Mouse (Mus musculus): ENCODE results near the gene Kcnh7. TPM values are rescaled to one million over a fixed set of nuclear protein-coding genes. Genes with fewer than 3 reads are reported as not detected.

The Kcnh7 gene
- polyA plus RNA-seq (2016; fragmentation: Nextera tagmentation; extraction: Ambion mirVana), result 2.8 and 3.1 TPM in 2 replicates

- 1% methylated on average over 45 of the region's 49 CpGs for WGBS
- Histone ChIP-seq H3K4me2 (replicated peaks) (peak within 1 kb of the TSS; percentile 90), H3K27me3 (0 out of 2 replicates have a peak, but pooled peaks cover 7% of the 10 kb centered on the region), H3K4me3 (peak within 1 kb of the TSS; percentile 58), H3K4me1 (peaks cover 14% of the 10 kb centered on the region; the same call in 1 of the 2 replicates), H3K27ac (replicated peaks) (peak within 1 kb of the TSS; percentile 61), H3K36me3 (no peaks in the 10 kb centered on the region), H3K9me3 (no peaks in the 10 kb centered on the region), H3K9ac (replicated peaks) (peak within 1 kb of the TSS; percentile 66)
- ATAC-seq (ENCODE audit: low FRiP score, low read depth), result peak; percentile 81
Measured at GRCm38 (mm10) chr2:63183563-63184545, at the start of gene Kcnh7. Gene Kcnh7, minus strand, starts transcription at chr2:63184287.

GRCm38 (mm10) chr2:63207435-63207834 lies 23.3 kb upstream of the Kcnh7 start:
- H3K4me1 ChIP-seq, result no peaks in the 10 kb centered on the region
- no peaks in the 10 kb centered on the region for H3K27me3 ChIP-seq
- H3K36me3 ChIP-seq, result no peaks in the 10 kb centered on the region
- no peaks in the 10 kb centered on the region for H3K9me3 ChIP-seq
- no peak overlapping the region for H3K4me3 ChIP-seq
- H3K27ac ChIP-seq (replicated peaks), result no peak overlapping the region
- 66% methylated on average over 3 of the region's 3 CpGs for whole genome bisulfite sequencing
- H3K9ac ChIP-seq (replicated peaks), result no peak overlapping the region
- H3K4me2 ChIP-seq (replicated peaks), result no peak overlapping the region
- ATAC-seq (ENCODE audit: low FRiP score, low read depth), result no peak

- no peak overlapping the region for H3K4me2 ChIP-seq (replicated peaks)
- no peaks in the 10 kb centered on the region for H3K36me3 ChIP-seq
- H3K9ac ChIP-seq (replicated peaks), result no peak overlapping the region
- no peak overlapping the region for H3K27ac ChIP-seq (replicated peaks)
- ATAC-seq (ENCODE audit: low FRiP score, low read depth), result no peak
- 0 out of 2 replicates have a peak, but pooled peaks cover 7% of the 10 kb centered on the region for H3K27me3 ChIP-seq
- peaks cover 14% of the 10 kb centered on the region; the same call in 1 of the 2 replicates for H3K4me1 ChIP-seq
- 5% methylated on average over 2 of the region's 2 CpGs for WGBS
- H3K4me3 ChIP-seq, result no peak overlapping the region
- no peaks in the 10 kb centered on the region for H3K9me3 ChIP-seq
Measured at GRCm38 (mm10) chr2:63186014-63186413, 1.9 kb upstream of the Kcnh7 start.

GRCm38 (mm10) chr2:63184551-63185430 lies 704 bp upstream of the Kcnh7 start:
- Histone ChIP-seq H3K9ac (replicated peaks) (peak overlapping the region; percentile 66), H3K4me2 (replicated peaks) (peak overlapping the region; percentile 90), H3K4me1 (peaks cover 14% of the 10 kb centered on the region; the same call in 1 of the 2 replicates), H3K9me3 (no peaks in the 10 kb centered on the region), H3K27me3 (0 out of 2 replicates have a peak, but pooled peaks cover 7% of the 10 kb centered on the region), H3K36me3 (no peaks in the 10 kb centered on the region), H3K27ac (replicated peaks) (peak overlapping the region; percentile 61), H3K4me3 (peak overlapping the region; percentile 58)
- 2% methylated on average over 13 of the region's 15 CpGs for WGBS
- ATAC-seq (ENCODE audit: low FRiP score, low read depth), result peak; percentile 91

- no peak overlapping the region for H3K4me2 ChIP-seq (replicated peaks)
- no peaks in the 10 kb centered on the region for H3K27me3 ChIP-seq
- H3K9me3 ChIP-seq, result no peaks in the 10 kb centered on the region
- no peak for ATAC-seq (ENCODE audit: low FRiP score, low read depth)
- H3K4me3 ChIP-seq, result no peak overlapping the region
- H3K9ac ChIP-seq (replicated peaks), result no peak overlapping the region
- H3K36me3 ChIP-seq, result no peaks in the 10 kb centered on the region
- no peak overlapping the region for H3K27ac ChIP-seq (replicated peaks)
- H3K4me1 ChIP-seq, result no peaks in the 10 kb centered on the region
Measured at GRCm38 (mm10) chr2:63153701-63154100, 30.4 kb downstream of the Kcnh7 start.

- Histone ChIP-seq H3K27ac (replicated peaks) (no peak overlapping the region), H3K9ac (replicated peaks) (no peak overlapping the region), H3K27me3 (no peaks in the 10 kb centered on the region), H3K4me3 (no peak overlapping the region), H3K9me3 (no peaks in the 10 kb centered on the region), H3K36me3 (no peaks in the 10 kb centered on the region), H3K4me2 (replicated peaks) (no peak overlapping the region), H3K4me1 (no peaks in the 10 kb centered on the region)
- ATAC-seq (ENCODE audit: low FRiP score, low read depth), result no peak
- WGBS, result 82% methylated on average over 2 of the region's 2 CpGs
Measured at GRCm38 (mm10) chr2:63127762-63128516, 56.1 kb downstream of the Kcnh7 start.

GRCm38 (mm10) chr2:63120316-63120715 lies 63.8 kb downstream of the Kcnh7 start:
- Histone ChIP-seq H3K36me3 (no peaks in the 10 kb centered on the region), H3K4me3 (no peak overlapping the region), H3K9me3 (no peaks in the 10 kb centered on the region), H3K4me1 (peaks cover 8% of the 10 kb centered on the region), H3K4me2 (replicated peaks) (no peak overlapping the region), H3K9ac (replicated peaks) (no peak overlapping the region), H3K27me3 (no peaks in the 10 kb centered on the region), H3K27ac (replicated peaks) (no peak overlapping the region)
- 80% methylated on average over 3 of the region's 3 CpGs for WGBS
- no peak for ATAC-seq (ENCODE audit: low FRiP score, low read depth)

- 53% methylated on average over 4 of the region's 4 CpGs for WGBS
- Histone ChIP-seq H3K4me1 (peaks cover 8% of the 10 kb centered on the region), H3K9ac (replicated peaks) (no peak overlapping the region), H3K36me3 (no peaks in the 10 kb centered on the region), H3K27me3 (no peaks in the 10 kb centered on the region), H3K27ac (replicated peaks) (peak overlapping the region; percentile 60), H3K4me2 (replicated peaks) (peak overlapping the region; percentile 4; the same call in 1 of the 2 replicates), H3K4me3 (no peak overlapping the region), H3K9me3 (no peaks in the 10 kb centered on the region)
- peak; percentile 89 for ATAC-seq (ENCODE audit: low FRiP score, low read depth)
Measured at GRCm38 (mm10) chr2:63117209-63118193, 66.6 kb downstream of the Kcnh7 start.

GRCm38 (mm10) chr2:63105971-63106370 lies 78.1 kb downstream of the Kcnh7 start:
- Histone ChIP-seq H3K36me3 (no peaks in the 10 kb centered on the region), H3K9me3 (no peaks in the 10 kb centered on the region), H3K9ac (replicated peaks) (no peak overlapping the region), H3K4me1 (no peaks in the 10 kb centered on the region), H3K27ac (replicated peaks) (no peak overlapping the region), H3K27me3 (no peaks in the 10 kb centered on the region), H3K4me2 (replicated peaks) (no peak overlapping the region), H3K4me3 (no peak overlapping the region)
- no peak for ATAC-seq (ENCODE audit: low FRiP score, low read depth)
- 85% methylated on average over 2 of the region's 2 CpGs for WGBS

- Histone ChIP-seq H3K27ac (replicated peaks) (no peak overlapping the region), H3K9ac (replicated peaks) (no peak overlapping the region), H3K4me2 (replicated peaks) (no peak overlapping the region), H3K9me3 (no peaks in the 10 kb centered on the region), H3K4me1 (no peaks in the 10 kb centered on the region), H3K36me3 (no peaks in the 10 kb centered on the region), H3K4me3 (no peak overlapping the region), H3K27me3 (no peaks in the 10 kb centered on the region)
- no peak for ATAC-seq (ENCODE audit: low FRiP score, low read depth)
Measured at GRCm38 (mm10) chr2:63099676-63100075, 84.4 kb downstream of the Kcnh7 start.
